Mouse (Mus musculus): ENCODE measurements around the gene Chst1.

DNA sequence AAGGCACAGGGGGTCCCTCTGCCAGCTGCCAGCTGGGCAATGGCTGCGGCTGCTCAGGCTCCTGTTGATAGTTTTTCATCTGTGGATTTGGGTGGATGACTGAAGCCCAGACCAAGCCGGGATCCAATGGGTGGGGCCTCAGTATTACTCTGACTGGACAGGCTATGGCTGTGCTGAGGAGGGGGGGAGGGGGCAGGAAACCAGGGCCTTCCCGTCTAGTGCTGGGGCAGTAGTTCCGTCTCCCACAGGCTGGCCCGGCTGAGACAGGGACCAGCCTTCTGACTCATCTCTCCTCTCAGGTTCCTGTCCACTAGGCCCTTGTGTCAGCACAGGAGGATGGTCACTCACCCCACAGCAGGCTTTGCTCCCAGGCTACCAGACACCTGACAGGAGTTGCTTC, 6.5 kb downstream of the Chst1 start:
- no peak for TF ChIP-seq CTCF (IDR thresholded peaks at IDR 0.05; ENCODE audit: low read depth)
- TF ChIP-seq EP300 (IDR thresholded peaks at IDR 0.05; ENCODE audit: low read depth), result no peak

Data from liver, embryonic 14.5 days (tissue).